Mouse (Mus musculus) adrenal gland, postnatal 25 days (tissue): ENCODE measurements around the gene Pax3. TPM values are rescaled to one million over a fixed set of nuclear protein-coding genes. Genes with fewer than 3 reads are reported as not detected.
A peak's percentile ranks its signal among the peaks of the same experiment; 100 is the strongest.

Source experiments
- DNase-seq: peaks from one replicate; pipeline ENCODE4 v3.0.0; 2021; ENCODE audit warnings: mixed read lengths
- long read RNA-seq: library from polyadenylated mRNA; stranded (forward); transcript quantifications from one replicate; pipeline ENCODE4 v2.0.0, GENCODE M21; 2021
- total RNA-seq: library from RNA; stranded (reverse); gene quantifications from 2 replicates; pipeline ENCODE4 v1.2.3, GENCODE M21; 2021

Gene Pax3
- total RNA-seq = not detected in 2 replicates
- long read RNA-seq = 0 reads

DNA sequence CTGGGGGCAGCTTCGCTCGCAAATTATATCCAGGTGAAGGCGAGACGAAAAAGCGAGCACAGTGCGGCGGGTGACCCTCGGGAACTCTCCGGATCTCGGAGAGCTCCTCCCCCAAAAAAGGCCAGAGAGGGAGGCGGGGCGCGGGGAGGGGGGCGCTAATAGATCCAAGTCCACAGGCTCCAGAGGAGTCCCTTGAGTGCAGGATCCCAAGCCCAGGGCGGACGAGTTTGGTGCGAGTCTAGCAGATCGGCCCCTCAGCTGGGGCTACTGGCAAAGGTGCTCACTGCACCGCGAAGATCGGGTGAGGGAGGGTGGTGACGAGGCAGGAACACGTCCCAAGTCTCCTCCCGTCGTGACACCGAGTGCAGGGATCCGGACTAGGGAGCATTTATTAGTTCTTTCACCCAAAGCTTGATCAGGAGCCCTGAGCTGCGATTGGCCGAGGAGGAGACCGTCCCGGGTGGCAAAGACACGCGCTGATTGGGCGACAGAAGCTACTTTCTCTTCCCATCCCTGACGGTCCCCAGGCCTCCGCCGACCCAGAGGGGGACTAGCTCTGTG lies at the start of gene Pax3:
Gene Pax3 (minus strand): TSS at position 384 of the 561 bp plus-strand sequence.
- DNase-seq = no peak

DNA sequence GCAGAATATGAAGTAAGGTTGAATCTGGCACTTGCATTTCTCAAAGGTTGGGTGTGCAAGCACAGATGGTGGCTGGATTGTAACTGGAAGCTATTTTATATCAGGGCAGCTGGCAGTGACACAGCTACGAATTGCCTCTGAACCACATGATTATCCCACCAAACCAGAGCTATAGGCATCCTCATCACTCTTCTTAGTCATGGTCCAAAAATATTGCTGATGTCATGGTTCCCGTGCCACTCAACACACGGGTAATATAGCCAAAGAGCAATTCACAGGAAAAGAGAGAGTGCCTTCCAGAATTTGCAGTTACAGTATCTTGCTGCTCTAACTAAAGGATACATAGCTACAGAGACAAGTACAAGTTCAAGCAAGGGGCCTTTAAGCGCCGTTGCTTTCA lies 37.4 kb upstream of the Pax3 start:
- no peak for DNase-seq

GRCm38 (mm10) chr1:78231901-78232546 lies 35.1 kb upstream of the Pax3 start:
- no peak for DNase-seq

DNA sequence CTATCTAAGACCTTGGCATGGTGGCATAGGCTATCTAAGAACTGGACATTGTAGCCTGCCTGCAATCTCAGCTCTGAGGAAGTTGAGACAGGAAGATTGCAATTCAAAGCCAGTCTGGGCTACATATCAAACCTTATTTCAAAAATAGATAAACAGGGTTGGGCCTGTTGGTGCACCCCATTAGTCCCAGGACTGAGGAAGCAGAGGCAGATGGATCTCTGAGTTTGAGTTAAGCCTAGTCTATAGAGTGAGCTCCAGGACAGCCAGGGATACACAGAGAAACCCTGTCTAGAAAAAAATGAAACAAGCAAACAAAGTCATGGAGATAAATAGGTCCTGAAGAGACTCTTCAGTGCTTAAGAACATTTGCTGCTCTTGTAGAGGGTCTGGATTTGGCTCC lies 32.9 kb upstream of the Pax3 start:
- DNase-seq = no peak

DNA sequence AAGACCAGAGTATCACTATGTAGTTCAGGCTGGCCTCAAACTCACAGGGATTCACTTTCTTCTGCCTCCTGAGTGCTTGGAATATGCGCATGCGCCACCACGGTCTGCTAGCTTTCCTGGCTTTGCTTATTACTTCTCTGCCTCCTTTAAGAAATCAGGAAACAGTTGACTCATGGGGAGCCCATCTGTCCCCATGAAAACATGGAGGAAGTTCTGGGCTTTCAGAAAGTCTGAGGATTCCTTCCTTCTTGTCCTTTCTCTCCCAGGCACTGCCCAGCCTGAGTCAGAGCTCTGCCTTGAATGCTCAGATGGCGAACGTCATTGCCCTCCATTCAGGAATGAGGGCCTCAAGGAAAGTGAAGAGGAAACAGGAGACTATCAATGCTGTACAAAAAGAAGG lies 31.8 kb upstream of the Pax3 start:
- DNase-seq = no peak

DNA sequence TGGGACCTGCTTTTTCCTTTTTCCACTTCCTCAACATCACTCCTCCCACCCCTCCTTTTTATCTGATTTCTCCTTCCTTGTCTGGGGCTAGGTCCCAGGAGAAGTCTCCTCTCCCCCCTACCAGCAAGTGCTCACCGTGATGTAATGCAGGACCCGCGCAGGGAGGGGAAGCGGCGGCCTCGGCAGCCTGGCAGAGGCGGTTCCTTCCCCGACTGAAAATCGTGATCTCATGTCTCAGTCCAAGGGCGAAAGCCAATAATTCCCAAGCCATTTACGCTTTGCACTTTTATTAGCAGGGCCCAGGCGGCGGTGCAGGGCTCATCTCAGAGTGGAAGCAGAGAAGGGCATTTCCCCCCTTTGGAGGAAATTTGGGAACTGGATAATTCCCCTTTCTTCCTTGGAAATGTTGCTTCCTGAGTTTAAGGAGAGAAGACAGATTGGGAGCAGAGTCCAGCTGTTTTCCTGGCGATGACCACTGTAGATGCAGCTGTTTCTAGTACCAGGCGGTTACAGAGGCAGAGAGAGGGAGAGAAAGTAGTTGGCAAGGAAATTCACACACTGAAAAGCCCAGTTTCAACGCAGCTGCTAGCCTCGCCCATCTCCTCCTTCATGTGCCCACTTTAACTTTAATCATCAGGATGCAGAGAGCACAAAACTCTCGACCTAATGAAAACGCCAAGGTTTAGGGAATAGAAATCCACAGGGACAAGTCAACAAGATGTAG lies 21.3 kb upstream of the Pax3 start:
- DNase-seq = peak; percentile 31

- DNase-seq = peak; percentile 39
Observed at GRCm38 (mm10) chr1:78217151-78218034, 20.5 kb upstream of the Pax3 start.

GRCm38 (mm10) chr1:78216509-78217141 lies 19.7 kb upstream of the Pax3 start:
- DNase-seq = peak; percentile 20

DNA sequence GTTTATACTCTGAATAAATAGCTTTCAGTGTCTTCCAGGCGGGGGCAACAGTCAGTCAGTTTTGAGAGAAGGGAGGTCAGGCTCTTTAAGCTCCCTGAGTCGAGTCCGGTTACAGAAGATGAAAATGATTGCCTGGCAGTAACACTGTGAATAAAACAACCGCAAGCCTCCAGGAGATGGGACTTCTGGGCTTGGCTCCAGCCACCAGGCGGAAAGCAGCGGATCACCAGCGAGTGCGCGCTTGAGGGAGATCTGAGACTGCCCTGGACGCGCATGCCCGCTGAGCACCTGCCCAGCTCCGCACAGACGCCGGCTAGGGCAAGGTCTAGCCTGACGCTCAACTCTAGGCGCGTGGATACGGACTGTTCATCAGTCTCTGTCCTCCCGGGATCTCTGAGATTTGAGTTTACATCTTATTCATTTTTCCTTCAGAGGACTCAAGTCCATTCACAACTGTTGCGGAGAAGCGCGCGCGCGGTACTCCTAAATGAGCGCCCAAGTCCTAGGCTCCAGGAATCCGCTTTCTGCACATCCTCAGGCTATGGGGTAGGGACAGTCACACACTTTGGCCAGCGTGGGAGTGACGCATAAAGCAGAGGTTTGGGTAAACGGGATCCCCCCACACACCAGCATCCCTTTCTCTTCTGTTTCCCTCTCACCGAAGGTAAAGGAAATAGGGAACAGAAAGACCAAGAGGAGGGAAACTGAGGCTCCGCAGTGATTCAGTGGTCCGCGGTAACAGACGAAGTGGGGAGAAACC lies 19.0 kb upstream of the Pax3 start:
- DNase-seq = peak; percentile 53

GRCm38 (mm10) chr1:78211041-78211440 lies 14.1 kb upstream of the Pax3 start:
- DNase-seq = no peak

GRCm38 (mm10) chr1:78210568-78210967 lies 13.6 kb upstream of the Pax3 start:
- no peak for DNase-seq

GRCm38 (mm10) chr1:78208281-78208814 lies 11.4 kb upstream of the Pax3 start:
- DNase-seq = no peak

DNA sequence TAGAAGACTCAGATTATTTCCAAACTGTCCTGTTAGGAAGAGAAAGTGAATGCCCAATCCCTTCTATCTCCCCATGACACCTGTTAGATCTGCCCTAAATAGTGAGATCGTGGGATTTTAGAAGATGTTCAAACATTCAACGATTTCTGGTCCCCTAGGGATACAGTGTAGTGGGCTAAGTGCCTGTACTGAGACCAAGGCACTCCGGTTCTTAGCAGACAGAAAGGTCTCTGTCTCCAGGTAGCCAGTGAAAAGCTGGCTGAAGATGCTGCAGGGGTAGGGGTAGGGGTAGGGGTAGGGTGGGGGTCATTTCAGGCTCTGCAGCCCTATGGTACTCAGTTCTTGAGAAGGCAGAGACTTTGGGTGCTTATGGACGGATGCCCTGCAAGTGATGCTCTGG lies 7.4 kb upstream of the Pax3 start:
- DNase-seq = no peak

GRCm38 (mm10) chr1:78203622-78204211 lies 6.8 kb upstream of the Pax3 start:
- DNase-seq = no peak

- no peak for DNase-seq
Observed at GRCm38 (mm10) chr1:78203086-78203614, 6.2 kb upstream of the Pax3 start.

- DNase-seq = no peak
Observed at GRCm38 (mm10) chr1:78202466-78203085, 5.6 kb upstream of the Pax3 start.

DNA sequence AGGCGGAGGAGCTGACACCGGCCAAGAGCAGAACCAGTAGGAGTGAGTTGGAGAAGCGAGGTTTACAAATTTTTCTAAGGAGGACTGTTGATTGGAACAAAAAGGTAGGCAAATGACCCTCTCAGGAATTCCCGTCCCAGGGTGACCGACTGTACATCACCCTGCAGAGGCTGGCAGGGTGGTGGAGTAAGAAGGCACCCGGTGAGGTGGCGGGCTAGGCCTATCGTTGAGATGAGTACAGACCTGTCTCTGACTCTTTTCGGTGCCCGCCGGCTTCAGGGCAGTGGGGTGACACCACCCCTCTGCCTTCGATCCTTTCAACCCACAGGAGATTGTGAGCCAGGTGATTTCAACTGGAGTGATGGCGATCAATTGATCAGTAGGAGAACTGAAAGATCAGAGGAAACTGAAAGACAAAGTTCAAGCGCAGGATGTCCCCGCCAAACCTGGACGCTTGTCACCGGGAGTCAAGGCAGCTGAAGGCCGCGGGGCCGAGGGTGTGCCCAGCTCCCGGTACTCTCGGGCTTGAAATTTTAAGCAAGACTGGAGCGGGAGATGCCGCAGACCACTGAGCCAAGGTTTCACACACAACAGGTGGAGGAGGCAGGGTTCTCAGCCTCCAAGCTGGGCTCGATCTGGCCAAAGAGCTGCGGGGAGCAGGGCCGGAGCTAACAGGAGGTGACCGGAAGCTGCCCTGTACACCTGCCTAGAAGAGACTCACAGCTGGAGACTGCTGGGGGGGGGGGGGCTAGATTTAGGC lies 4.5 kb upstream of the Pax3 start:
- no peak for DNase-seq

- no peak for DNase-seq
Observed at GRCm38 (mm10) chr1:78200191-78200590, 3.3 kb upstream of the Pax3 start.

DNA sequence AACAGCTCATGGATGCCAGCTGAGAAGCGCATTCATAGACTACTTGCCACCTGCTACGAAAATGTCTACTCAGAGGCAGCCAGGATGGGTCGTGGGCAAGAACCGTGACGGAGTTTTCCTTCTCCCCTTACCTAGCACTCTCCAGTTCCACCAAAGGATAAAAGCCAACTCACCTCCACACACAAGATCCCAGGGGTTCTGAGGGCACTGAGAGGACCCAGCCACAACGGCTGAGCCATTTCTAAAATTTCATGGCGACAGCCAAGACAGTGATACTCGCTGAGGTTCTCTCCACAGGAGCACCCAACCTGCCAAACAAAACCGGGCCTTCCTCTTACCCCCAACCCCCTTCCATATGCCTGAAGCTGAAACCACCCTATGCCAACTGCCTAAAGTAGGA lies 2.3 kb upstream of the Pax3 start:
- DNase-seq = no peak
